Mouse (Mus musculus) spleen, adult 2 months (tissue): ENCODE data around the gene 4930579F01Rik. TPM values are rescaled to one million over a fixed set of nuclear protein-coding genes. Genes with fewer than 3 reads are reported as not detected.

Source experiments
- DNase-seq, 2 experiments: peaks; one replicate each; pipeline versions ENCODE4 v3.0.0 to v3.0.0-alpha.2; 2012 to 2021; ENCODE audit warnings: low spot score in 2 of 2, low read depth in 1 of 2
- H3K27ac ChIP-seq: fragments of 200-500 bp; 2 replicates; pipeline ENCODE4 v1.5.1; 2012; ENCODE audit warnings: low read length, inconsistent platforms; ENCODE audit not compliant: insufficient read depth
- H3K27me3 ChIP-seq: fragments of 200-500 bp; 2 replicates; pipeline ENCODE4 v1.6.1; 2012; ENCODE audit warnings: mild to moderate bottlenecking, moderate library complexity, low read length, inconsistent platforms; ENCODE audit not compliant: control insufficient read depth, insufficient read depth
- H3K36me3 ChIP-seq: fragments of 200-500 bp; 2 replicates; pipeline ENCODE4 v1.6.1; 2012; ENCODE audit warnings: mild to moderate bottlenecking, low read length, inconsistent platforms; ENCODE audit not compliant: control insufficient read depth, insufficient read depth
- H3K4me1 ChIP-seq: fragments of 200-500 bp; 2 replicates; pipeline ENCODE4 v1.6.1; 2011; ENCODE audit warnings: inconsistent platforms; ENCODE audit not compliant: control insufficient read depth, insufficient read depth, insufficient read length
- H3K4me3 ChIP-seq: fragments of 200-500 bp; 2 replicates; pipeline ENCODE4 v1.5.1; 2011; ENCODE audit warnings: mild to moderate bottlenecking, inconsistent platforms; ENCODE audit not compliant: insufficient read depth, insufficient read length; ENCODE audit errors: extremely low read depth
- CTCF ChIP-seq: fragments of 200-500 bp; IDR thresholded peaks from 2 replicates; pipeline ENCODE4 v1.5.1; 2011; ENCODE audit warnings: mild to moderate bottlenecking, inconsistent platforms; ENCODE audit not compliant: insufficient read depth, insufficient read length, insufficient replicate concordance; ENCODE audit errors: extremely low read depth
- POLR2A ChIP-seq: fragments of 200-500 bp; IDR thresholded peaks from 2 replicates; pipeline ENCODE4 v1.6.1; 2011; ENCODE audit warnings: low read depth, low read length, inconsistent platforms
- WGBS: fragments of 180-500 bp; shearing (Covaris S2); methylation state at CpG from one replicate; pipeline ENCODE4 v1.1.7; 2018; 5-methylcytosine and 5-hydroxymethylcytosine counted together
- polyA plus RNA-seq: library from polyadenylated mRNA; depleted of rRNA; stranded (reverse); fragments of >200 nt; gene quantifications from 2 replicates; pipeline ENCODE4 v1.2.3, GENCODE M21; 2012

The 4930579F01Rik gene
- polyA plus RNA-seq, 1 experiment, result not detected

- H3K4me1 ChIP-seq, result no peaks in the 10 kb centered on the region
- no peak overlapping the region for H3K27ac ChIP-seq
- H3K27me3 ChIP-seq, result no peaks in the 10 kb centered on the region
- DNase-seq, result no peak
- TF ChIP-seq POLR2A (no peak), CTCF (no peak)
- no peaks in the 10 kb centered on the region for H3K36me3 ChIP-seq
- no peak overlapping the region for H3K4me3 ChIP-seq
- WGBS, result 83% methylated on average over 7 of the region's 7 CpGs
These were observed 5.1 kb upstream of the 4930579F01Rik start for GRCm38 (mm10) chr3:138198722-138199068.

- DNase-seq, result peak; percentile 36 to 66
- WGBS, result 27% methylated on average over 20 of the region's 20 CpGs
- Histone ChIP-seq H3K4me3 (no peak overlapping the region), H3K27ac (no peak overlapping the region), H3K36me3 (no peaks in the 10 kb centered on the region), H3K4me1 (no peaks in the 10 kb centered on the region), H3K27me3 (no peaks in the 10 kb centered on the region)
- TF ChIP-seq CTCF (peak; percentile 62; the same call in 1 of the 2 replicates), POLR2A (no peak)
These were observed 4.5 kb upstream of the 4930579F01Rik start for GRCm38 (mm10) chr3:138197973-138198721.

GRCm38 (mm10) chr3:138197556-138197955, 3.9 kb upstream of the 4930579F01Rik start:
- Histone ChIP-seq H3K4me3 (no peak overlapping the region), H3K36me3 (no peaks in the 10 kb centered on the region), H3K27me3 (no peaks in the 10 kb centered on the region), H3K27ac (no peak overlapping the region), H3K4me1 (no peaks in the 10 kb centered on the region)
- 72% methylated on average over 9 of the region's 9 CpGs for WGBS
- TF ChIP-seq POLR2A (no peak), CTCF (no peak)
- no peak for DNase-seq

- WGBS, result 87% methylated on average over 14 of the region's 14 CpGs
- Histone ChIP-seq H3K36me3 (no peaks in the 10 kb centered on the region), H3K4me1 (no peaks in the 10 kb centered on the region), H3K4me3 (no peak overlapping the region), H3K27me3 (no peaks in the 10 kb centered on the region), H3K27ac (no peak overlapping the region)
- no peak for DNase-seq
- no peak for TF ChIP-seq CTCF
- no peak for TF ChIP-seq POLR2A
These were observed 3.5 kb upstream of the 4930579F01Rik start for GRCm38 (mm10) chr3:138197093-138197492.

- TF ChIP-seq CTCF (no peak), POLR2A (no peak)
- no peaks in the 10 kb centered on the region for H3K4me1 ChIP-seq
- no peak overlapping the region for H3K27ac ChIP-seq
- no peak for DNase-seq
- no peaks in the 10 kb centered on the region for H3K27me3 ChIP-seq
- H3K4me3 ChIP-seq, result no peak overlapping the region
- H3K36me3 ChIP-seq, result no peaks in the 10 kb centered on the region
- WGBS, result 73% methylated on average over 7 of the region's 7 CpGs
These were observed 1.4 kb downstream of the 4930579F01Rik start for GRCm38 (mm10) chr3:138192260-138192659.

- TF ChIP-seq POLR2A (no peak), CTCF (no peak)
- Histone ChIP-seq H3K4me1 (no peaks in the 10 kb centered on the region), H3K27ac (no peak overlapping the region), H3K36me3 (no peaks in the 10 kb centered on the region), H3K4me3 (no peak overlapping the region), H3K27me3 (no peaks in the 10 kb centered on the region; the same call in 1 of the 2 replicates)
- no peak for DNase-seq
- WGBS, result 96% methylated on average over 26 of the region's 26 CpGs
These were observed 7.4 kb downstream of the 4930579F01Rik start for GRCm38 (mm10) chr3:138185995-138186930.
